Mouse (Mus musculus) gastrocnemius, postnatal 25 days (tissue): Measurements from ENCODE around the gene Fgfr2. TPM values are rescaled to one million over a fixed set of nuclear protein-coding genes. Genes with fewer than 3 reads are reported as not detected.

Experiments used
- DNase-seq: peaks from one replicate; pipeline ENCODE4 v3.0.0; 2022
- total RNA-seq, 2 experiments: library from RNA; stranded (reverse); gene quantifications; 1 replicate in 1 of 2; 2 replicates in 1 of 2; pipeline ENCODE4 v1.2.3; 2021

Fgfr2 gene
- total RNA-seq, 2 experiments from 2014 or later = 0.33 to 0.96 TPM

- DNase-seq = no peak
Observed at GRCm38 (mm10) chr7:131318340-131318739, 1804.8 kb downstream of the Fgfr2 start.

GRCm38 (mm10) chr7:131317587-131317986, 1805.6 kb downstream of the Fgfr2 start:
- no peak for DNase-seq

- no peak for DNase-seq
Observed at GRCm38 (mm10) chr7:131314493-131314892, 1808.7 kb downstream of the Fgfr2 start.

DNA sequence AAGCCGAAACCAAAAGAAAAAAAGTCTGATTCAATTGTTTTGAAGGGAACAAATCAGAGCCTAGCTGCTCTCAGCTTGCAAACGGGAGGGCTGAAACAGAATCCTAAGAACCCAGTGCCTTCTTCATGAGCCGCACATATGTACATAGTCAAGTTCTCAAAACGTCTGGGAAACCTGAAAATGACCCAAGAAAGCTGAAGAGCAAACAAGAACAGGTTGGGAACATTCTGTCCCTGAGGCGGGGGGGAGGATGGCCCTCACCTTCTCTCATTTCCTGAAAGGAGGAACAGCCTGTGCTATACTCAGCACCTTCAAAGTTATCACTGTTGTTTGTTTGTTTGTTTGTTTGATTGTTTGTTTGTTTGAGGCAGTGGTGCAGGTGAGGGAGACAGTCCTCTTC, 1816.4 kb downstream of the Fgfr2 start:
- no peak for DNase-seq

DNA sequence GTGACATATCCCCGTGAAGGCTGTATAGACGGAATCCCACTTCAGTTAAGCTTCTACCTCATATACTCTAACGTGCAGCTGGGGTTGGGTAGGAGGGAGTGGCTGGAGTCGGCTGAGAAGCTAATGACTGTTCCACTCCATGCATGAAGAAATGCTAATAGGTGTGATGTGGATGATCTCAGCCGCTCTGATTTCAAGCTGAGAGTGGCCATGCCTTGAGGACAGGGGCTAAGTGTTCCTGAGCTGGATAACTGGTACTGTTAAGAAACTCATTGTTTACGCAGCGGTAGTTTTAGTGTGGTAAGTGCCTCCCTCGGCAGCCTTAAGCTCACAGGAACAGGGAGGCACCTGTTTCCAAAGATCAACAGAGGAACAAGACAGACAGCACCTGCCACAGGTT, 1819.8 kb downstream of the Fgfr2 start:
- DNase-seq = no peak

DNA sequence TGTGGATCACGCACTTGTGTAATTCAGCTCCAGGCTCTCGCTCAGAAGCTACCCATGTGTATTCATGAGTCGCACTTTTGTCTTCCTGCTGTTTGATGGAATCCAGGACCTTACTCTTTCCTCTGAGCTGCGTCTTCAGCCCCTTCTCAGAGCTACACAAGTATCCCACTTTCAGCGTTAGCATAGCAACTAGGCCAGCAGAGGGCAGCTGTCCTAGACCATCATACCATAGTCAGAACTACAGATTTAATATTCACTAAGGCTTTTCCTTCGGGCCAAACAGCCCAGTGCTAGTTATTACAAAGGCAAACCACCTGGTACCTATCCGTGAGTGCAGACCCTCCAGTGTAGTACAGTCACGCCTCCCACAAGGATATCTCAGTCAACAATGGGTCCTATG, 1826.0 kb downstream of the Fgfr2 start:
- DNase-seq = no peak

DNA sequence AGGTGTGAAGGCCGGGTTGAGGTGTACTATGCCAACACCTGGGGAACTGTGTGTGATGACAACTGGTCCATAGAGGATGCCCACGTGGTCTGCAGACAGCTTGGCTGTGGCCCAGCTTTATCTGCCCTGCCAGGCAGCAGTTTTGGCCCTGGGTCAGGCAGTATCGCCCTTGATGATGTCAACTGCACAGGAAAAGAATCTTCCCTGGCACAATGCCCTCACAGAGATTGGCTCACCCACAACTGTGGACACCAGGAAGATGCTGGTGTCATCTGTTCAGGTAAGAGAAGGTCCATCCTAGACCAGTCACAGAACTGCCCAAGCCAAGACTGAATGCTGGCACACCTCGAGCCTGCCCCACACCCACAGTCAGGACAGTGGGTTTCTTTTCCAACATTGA, 1857.3 kb downstream of the Fgfr2 start:
- no peak for DNase-seq

DNA sequence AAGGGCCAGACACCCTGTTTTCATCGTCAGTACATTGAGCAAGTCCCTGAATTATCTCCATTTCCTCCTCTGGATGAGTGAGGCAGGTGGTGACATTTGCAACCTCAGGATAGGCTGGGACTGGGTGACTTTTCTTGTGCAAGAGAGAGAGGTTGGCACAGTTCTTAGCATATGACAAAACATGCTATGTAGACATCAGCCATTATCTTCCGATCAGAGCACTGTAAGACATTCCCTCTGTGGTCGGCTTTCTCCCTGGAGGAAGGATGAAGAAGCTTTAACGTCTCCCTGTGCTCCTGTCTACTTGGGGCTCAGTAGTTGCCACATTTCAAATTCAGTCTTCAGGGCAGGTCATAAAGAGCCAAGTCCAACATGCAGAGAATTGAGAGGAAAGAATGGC, 1858.9 kb downstream of the Fgfr2 start:
- DNase-seq = no peak

DNA sequence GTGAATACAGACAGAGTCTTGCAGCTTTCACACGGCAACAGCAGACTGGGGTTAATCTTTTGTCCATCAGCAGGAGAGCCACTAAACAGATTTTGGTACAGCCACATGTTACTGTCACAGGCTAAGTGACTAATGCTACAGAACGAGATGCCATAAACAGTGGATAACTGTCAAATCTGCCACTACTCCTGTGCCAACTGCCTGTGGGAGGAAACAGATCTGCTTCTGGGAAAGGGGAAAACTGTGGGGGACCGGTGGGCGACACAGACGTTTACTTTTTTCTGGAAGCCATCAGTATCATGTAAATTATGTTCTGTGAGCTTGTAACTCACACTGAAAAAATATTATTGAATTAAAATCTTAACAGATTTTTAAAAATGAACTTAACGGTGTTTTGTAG, 1862.2 kb downstream of the Fgfr2 start:
- DNase-seq = no peak

DNA sequence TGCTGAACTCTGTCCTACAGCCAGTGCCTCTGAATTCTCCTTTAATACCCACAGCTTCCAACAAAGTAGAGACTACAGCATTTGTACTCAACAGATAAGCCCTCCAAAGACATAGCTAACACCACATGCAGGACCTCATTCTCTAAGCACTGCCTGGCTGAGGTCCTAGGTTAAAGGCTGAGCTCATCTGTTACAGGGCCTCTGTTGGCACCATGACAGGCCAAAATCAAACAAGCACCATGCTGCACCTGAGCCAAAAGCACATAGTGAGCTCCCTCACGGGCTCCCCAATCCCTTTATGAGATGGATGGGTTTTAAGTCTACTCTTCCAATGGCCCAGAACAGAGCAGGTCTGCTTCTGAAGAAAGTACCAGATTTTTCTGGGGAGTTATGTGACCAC, 1865.8 kb downstream of the Fgfr2 start:
- DNase-seq = no peak

DNA sequence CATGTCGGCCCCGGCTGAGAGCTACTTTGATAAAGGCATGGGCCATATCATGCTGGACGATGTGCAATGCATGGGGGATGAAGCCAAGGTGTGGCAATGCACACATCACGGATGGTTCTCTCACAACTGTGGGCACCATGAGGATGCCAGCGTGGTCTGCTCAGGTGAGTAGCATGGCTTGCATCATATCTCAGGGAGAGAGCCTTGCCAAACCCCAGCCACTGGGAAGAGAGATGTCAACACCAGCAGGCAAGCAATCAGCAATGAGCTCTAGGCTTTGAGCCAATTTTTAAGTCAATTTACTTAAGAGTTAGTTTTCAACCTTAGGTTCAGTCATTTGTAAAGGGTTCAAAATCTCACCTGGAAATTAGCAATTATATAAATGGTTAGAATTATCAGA, 1866.3 kb downstream of the Fgfr2 start:
- no peak for DNase-seq

GRCm38 (mm10) chr7:131244993-131245392, 1878.2 kb downstream of the Fgfr2 start:
- no peak for DNase-seq

- DNase-seq = no peak
Observed at GRCm38 (mm10) chr7:131236091-131236490, 1887.1 kb downstream of the Fgfr2 start.

DNA sequence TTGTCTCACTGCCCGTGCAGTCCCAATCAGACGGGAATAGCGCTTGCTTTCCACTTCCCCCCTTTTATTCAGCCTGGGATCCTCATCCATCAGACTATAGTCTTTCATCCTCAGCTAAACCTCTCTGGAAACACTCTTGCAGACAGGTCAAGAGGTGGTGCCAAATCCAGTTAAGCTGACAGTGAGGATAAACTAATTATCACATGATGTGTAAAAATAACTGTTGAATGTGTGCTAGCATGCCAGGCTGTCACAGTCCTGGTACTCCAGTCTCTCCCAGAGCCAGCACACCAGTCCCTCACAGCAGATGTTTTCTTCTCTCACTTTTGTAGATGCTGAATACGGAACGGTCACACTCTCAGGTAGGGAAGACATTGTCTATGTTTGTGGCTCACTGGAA, 1900.1 kb downstream of the Fgfr2 start:
- DNase-seq = no peak

DNA sequence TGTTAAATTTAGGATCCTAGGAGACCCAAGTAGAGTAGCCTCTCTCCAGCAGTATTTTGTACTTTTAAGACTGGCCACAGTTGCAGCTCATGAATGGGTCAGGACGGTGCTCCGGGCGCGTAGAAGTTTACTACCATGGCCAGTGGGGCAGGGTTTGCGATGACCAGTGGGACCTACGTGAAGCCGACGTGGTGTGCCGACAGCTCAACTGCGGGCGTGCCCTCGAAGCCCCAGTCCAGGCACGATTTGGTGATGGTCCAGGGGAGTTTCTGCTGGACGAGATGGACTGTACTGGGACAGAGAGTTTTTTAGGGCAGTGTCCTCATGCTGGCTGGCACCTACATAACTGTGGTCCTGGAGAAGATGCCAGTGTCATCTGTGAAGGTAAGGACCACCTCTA, 1935.2 kb downstream of the Fgfr2 start:
- no peak for DNase-seq

DNA sequence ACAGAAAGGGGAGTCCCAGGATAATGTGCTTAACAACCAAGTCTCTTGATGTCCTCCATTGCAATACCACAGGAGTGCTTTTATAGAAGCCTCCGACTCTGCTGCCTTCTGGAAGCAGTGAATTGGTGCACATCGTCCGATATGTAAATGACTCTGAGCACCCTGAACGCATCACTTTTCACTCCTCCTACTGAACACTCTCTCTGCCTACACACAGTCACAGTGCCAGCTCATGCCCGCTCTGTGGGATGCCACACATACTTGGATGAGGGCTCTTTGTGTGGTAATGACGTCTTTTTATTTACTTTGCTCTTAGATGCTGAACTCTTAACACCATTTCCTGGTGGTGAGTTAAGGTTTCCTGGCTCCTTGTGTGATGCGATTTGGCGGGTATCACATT, 1936.1 kb downstream of the Fgfr2 start:
- DNase-seq = no peak

DNA sequence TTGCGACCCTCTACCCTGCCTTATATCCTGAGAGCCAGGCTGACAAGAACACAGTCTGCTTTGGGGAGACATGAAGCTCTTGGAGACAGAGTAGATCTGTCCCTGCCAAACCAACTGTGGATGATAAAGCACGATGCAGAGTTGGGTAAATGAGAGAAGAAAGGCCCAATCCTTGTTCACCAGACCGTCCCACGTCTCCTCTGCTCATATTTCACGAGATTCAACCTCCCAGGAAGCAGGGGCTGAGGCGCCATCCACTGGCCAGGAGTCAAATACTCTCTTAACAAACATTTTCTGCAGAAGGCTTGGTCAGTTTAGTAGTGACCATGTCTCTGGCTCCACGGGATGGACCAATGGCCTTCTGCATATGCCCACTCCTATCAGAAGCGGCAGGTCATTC, 1938.8 kb downstream of the Fgfr2 start:
- DNase-seq = no peak

GRCm38 (mm10) chr7:131182685-131183084, 1940.5 kb downstream of the Fgfr2 start:
- DNase-seq = no peak

- DNase-seq = no peak
Observed at GRCm38 (mm10) chr7:131174121-131174520, 1949.0 kb downstream of the Fgfr2 start, which contains the start of gene 5430419D17Rik. TSS of gene 5430419D17Rik (plus strand) at chr7:131174402.

DNA sequence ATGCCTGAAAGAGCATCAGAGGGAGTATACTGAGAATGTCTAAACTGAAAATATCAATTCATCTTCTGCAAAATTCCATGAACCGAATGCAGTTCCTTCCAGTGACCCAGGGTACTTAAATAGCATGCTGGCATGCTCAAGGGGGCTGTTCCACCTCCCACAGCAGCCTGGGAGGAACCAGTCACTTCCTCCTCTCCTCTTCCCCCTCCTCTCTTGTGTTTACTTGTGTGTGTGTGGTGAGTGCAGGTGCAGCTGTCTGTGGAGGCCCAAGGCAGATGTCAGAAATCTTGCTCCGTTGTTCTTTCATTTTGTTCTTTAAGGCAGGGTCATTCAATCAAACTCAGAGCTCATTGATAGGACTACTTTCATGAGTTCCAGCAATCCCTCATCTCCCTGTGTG, 1954.1 kb downstream of the Fgfr2 start:
- DNase-seq = no peak

- no peak for DNase-seq
Observed at GRCm38 (mm10) chr7:131167771-131168170, 1955.4 kb downstream of the Fgfr2 start.

GRCm38 (mm10) chr7:131162251-131162650, 1960.9 kb downstream of the Fgfr2 start:
- no peak for DNase-seq

- no peak for DNase-seq
Observed at GRCm38 (mm10) chr7:131153044-131153443, 1970.1 kb downstream of the Fgfr2 start.

DNA sequence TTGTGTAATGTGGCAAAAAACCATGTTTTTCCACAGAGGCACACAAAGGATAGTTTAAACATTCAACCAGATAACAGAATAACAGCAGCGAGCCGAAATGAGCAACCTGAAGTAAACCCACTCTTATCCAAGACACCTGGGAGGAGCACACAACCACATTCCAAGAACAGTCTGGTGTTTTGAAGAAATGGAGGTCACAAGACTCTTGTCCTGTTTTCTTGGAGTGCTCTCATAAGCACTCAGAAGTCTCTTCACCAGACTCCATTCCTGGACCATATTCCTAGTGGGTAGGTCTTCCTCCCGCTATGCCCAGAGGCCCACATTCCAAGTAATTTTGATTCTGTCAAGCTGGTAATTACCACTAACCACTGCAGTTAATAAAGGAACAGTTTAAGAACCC, 1973.0 kb downstream of the Fgfr2 start:
- DNase-seq = no peak

DNA sequence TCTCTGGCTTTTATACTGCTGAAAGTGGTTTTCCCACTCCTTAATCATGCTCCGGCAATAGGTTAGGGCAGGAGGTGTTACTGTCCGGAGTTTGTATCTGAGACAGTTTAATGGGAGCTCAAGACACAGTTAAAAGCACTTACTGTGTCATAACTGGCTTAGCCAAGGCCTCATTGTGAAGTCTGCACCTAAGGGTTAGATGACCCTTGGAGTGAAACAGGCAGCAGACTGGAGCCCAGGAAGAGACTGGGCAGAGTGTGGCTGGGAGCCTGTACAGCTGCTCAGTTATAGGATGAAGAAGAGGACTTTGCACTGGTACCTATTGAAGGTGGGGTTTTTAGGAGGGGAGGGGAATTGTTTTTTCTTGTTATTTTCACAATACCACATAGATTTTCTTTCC, 1976.9 kb downstream of the Fgfr2 start, which contains the start of gene 4933402N03Rik:
4933402N03Rik (minus strand) TSS at position 101 of the 400 bp plus-strand sequence.
- DNase-seq = no peak
